Mouse (Mus musculus) cerebellum, postnatal 14 days (tissue): ENCODE measurements at regions not wholly inside any gene's neighbourhood (a gene's known extent, or its start where the extent isn't known, plus 50 kb on each side); places are given as distances from the start of the nearest gene placed in this dataset.
A peak's percentile ranks its signal among the peaks of the same experiment; 100 is the strongest.

Experiments
- DNase-seq, 2 experiments: peaks; one replicate each; pipeline ENCODE4 v3.0.0; 2021; ENCODE audit warnings: mixed read lengths in 2 of 2

- DNase-seq = no peak
Measured at GRCm38 (mm10) chr9:41478106-41478848, 316.8 kb upstream of the Ubash3b start.

- no peak for DNase-seq
Measured at GRCm38 (mm10) chr9:41475326-41475725, 313.8 kb upstream of the Ubash3b start.

GRCm38 (mm10) chr9:41474945-41475297, 313.4 kb upstream of the Ubash3b start:
- DNase-seq = no peak

GRCm38 (mm10) chr9:41474244-41474944, 312.9 kb upstream of the Ubash3b start:
- peak; percentile 84 to 90 for DNase-seq

- no peak for DNase-seq
Measured at GRCm38 (mm10) chr9:41473506-41473905, 312.0 kb upstream of the Ubash3b start.

GRCm38 (mm10) chr9:41471345-41471744, 309.8 kb upstream of the Ubash3b start:
- no peak for DNase-seq

- no peak for DNase-seq
Measured at GRCm38 (mm10) chr9:41470010-41470409, 308.5 kb upstream of the Ubash3b start.

- no peak for DNase-seq
Measured at GRCm38 (mm10) chr9:41469414-41469813, 307.9 kb upstream of the Ubash3b start.

- DNase-seq = peak; percentile 58 to 74
Measured at GRCm38 (mm10) chr9:41464057-41464685, 302.7 kb upstream of the Ubash3b start.

GRCm38 (mm10) chr9:41461742-41462141, 300.2 kb upstream of the Ubash3b start:
- peak; percentile 89 to 91 for DNase-seq

GRCm38 (mm10) chr9:41460709-41461108, 299.2 kb upstream of the Ubash3b start:
- DNase-seq = no peak

- DNase-seq = no peak
Measured at GRCm38 (mm10) chr9:41457003-41457402, 295.5 kb upstream of the Ubash3b start.

GRCm38 (mm10) chr9:41451738-41452137, 290.2 kb upstream of the Ubash3b start:
- no peak for DNase-seq

- no peak for DNase-seq
Measured at GRCm38 (mm10) chr9:41449233-41449632, 287.7 kb upstream of the Ubash3b start.

GRCm38 (mm10) chr9:41447902-41448301, 286.4 kb upstream of the Ubash3b start:
- DNase-seq = no peak

GRCm38 (mm10) chr9:41447211-41447875, 285.8 kb upstream of the Ubash3b start:
- DNase-seq = peak; percentile 57 to 73

- peak; percentile 49 to 56 for DNase-seq
Measured at GRCm38 (mm10) chr9:41446431-41447203, 285.1 kb upstream of the Ubash3b start.

- DNase-seq = no peak
Measured at GRCm38 (mm10) chr9:41442418-41442817, 280.9 kb upstream of the Ubash3b start.

GRCm38 (mm10) chr9:41439979-41440378, 278.5 kb upstream of the Ubash3b start:
- DNase-seq = peak; percentile 80 to 82

GRCm38 (mm10) chr9:41438141-41438540, 276.6 kb upstream of the Ubash3b start:
- DNase-seq = no peak

- no peak for DNase-seq
Measured at GRCm38 (mm10) chr9:41430391-41431343, 269.2 kb upstream of the Ubash3b start.
